Mouse (Mus musculus) cerebellum, postnatal 25 days (tissue): ENCODE data around the gene Ugt1a7c.
A peak's percentile ranks its signal among the peaks of the same experiment; 100 is the strongest.
"Not testable (repeated sequence)": the region's sequence is repeated elsewhere in the genome, so short reads cannot be mapped to it uniquely, and the experiment has no call there.

Experiments
- DNase-seq, 2 experiments: peaks; one replicate each; pipeline ENCODE4 v3.0.0; 2021; ENCODE audit warnings: mixed read lengths in 2 of 2

The Ugt1a7c gene

GRCm38 (mm10) chr1:88121521-88121920, 26.7 kb downstream of the Ugt1a7c start:
- peak in 1 of 2 experiments; percentile 15 for DNase-seq

GRCm38 (mm10) chr1:88125827-88126360, 31.0 kb downstream of the Ugt1a7c start:
- DNase-seq: not testable (repeated sequence)

GRCm38 (mm10) chr1:88129091-88129490, 34.2 kb downstream of the Ugt1a7c start:
- DNase-seq: not testable (repeated sequence)

- not testable (repeated sequence) for DNase-seq
These were observed 35.4 kb downstream of the Ugt1a7c start for GRCm38 (mm10) chr1:88130223-88130622.

GRCm38 (mm10) chr1:88133908-88134456, 39.1 kb downstream of the Ugt1a7c start:
- no peak for DNase-seq

- DNase-seq: not testable (repeated sequence)
These were observed 39.7 kb downstream of the Ugt1a7c start, which contains the start of gene Ugt1a6a for GRCm38 (mm10) chr1:88134457-88135011. TSS of gene Ugt1a6a (plus strand) at chr1:88134809.

GRCm38 (mm10) chr1:88135229-88135904, 40.5 kb downstream of the Ugt1a7c start:
- DNase-seq: not testable (repeated sequence)

GRCm38 (mm10) chr1:88136646-88137045, 41.8 kb downstream of the Ugt1a7c start:
- DNase-seq: no peak

- no peak for DNase-seq
These were observed 42.4 kb downstream of the Ugt1a7c start for GRCm38 (mm10) chr1:88137264-88137663.

- DNase-seq: no peak
These were observed 43.3 kb downstream of the Ugt1a7c start for GRCm38 (mm10) chr1:88138145-88138544.

GRCm38 (mm10) chr1:88140492-88140891, 45.6 kb downstream of the Ugt1a7c start:
- DNase-seq: not testable (repeated sequence)

GRCm38 (mm10) chr1:88143966-88144675, 49.3 kb downstream of the Ugt1a7c start:
- peak; percentile 53 to 75 for DNase-seq

- peak in 1 of 2 experiments; percentile 22 for DNase-seq
These were observed 50.4 kb downstream of the Ugt1a7c start for GRCm38 (mm10) chr1:88145278-88145677.

GRCm38 (mm10) chr1:88150133-88150532, 55.3 kb downstream of the Ugt1a7c start:
- peak in 1 of 2 experiments; percentile 26 for DNase-seq

GRCm38 (mm10) chr1:88158430-88158829, 63.6 kb downstream of the Ugt1a7c start:
- peak; percentile 35 to 37 for DNase-seq

- no peak for DNase-seq
These were observed 70.8 kb downstream of the Ugt1a7c start, which contains the start of gene Ugt1a5 for GRCm38 (mm10) chr1:88165711-88166110. TSS of gene Ugt1a5 (plus strand) at chr1:88166012.

GRCm38 (mm10) chr1:88172190-88172589, 77.3 kb downstream of the Ugt1a7c start:
- DNase-seq: not testable (repeated sequence)

- DNase-seq: no peak
These were observed 84.8 kb downstream of the Ugt1a7c start for GRCm38 (mm10) chr1:88179657-88180056.

- no peak for DNase-seq
These were observed 91.6 kb downstream of the Ugt1a7c start for GRCm38 (mm10) chr1:88186325-88186935.

- DNase-seq: no peak
These were observed 97.3 kb downstream of the Ugt1a7c start for GRCm38 (mm10) chr1:88192136-88192535.

GRCm38 (mm10) chr1:88195687-88196086, 100.8 kb downstream of the Ugt1a7c start:
- no peak for DNase-seq

- DNase-seq: no peak
These were observed 102.6 kb downstream of the Ugt1a7c start for GRCm38 (mm10) chr1:88197443-88197842.
